Comparison of ENCODE assay signal across 25 mouse cellular contexts in the genomic region with DNA sequence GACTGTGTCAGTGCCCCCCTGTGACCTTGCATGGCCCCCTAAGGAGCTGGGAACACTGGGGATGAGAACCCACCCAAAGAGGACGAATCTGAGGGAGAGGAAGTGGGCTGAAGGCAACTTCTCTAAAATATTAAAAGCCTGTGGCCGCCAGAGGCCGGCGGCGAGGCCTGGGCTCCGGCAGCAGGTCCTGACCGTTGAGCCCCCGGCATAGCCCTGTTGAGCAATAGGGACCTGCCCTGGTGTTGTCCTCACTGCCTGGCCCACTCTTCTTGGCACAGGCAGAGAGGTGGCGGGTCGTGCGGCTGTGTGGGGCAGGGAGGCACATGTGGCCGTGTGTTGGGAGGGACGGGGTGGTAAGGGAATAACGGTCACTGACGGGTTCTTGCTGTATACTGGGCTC. TPM values are rescaled to one million over a fixed set of nuclear protein-coding genes. Genes with fewer than 3 reads are reported as not detected.
DNase-seq lines count a peak whose midpoint lies in the region; ATAC-seq and TF ChIP-seq lines count a peak whose summit lies in the region.
"Had no signal": no experiment of that assay in that cellular context is flagged by ENCODE, and none has a peak within 500 bp of the region (broad histone marks: within the 10 kb centered on the region; RNA-seq: fewer than 3 reads in every experiment).

No protein-coding gene starts in this region.

- TF ChIP-seq EP300 in liver, embryonic 14.5 days (IDR thresholded peaks at IDR 0.05; ENCODE audit: low read depth) = no peak

- H3K36me3 ChIP-seq in spleen, adult 2 months (ENCODE audit: control insufficient read depth, insufficient read depth, low read length) = no peaks in the 10 kb centered on the region
- no peaks in the 10 kb centered on the region for H3K36me3 ChIP-seq in liver, embryonic 14.5 days (replicated peaks; ENCODE audit: control insufficient read depth, insufficient read depth, low read depth)
- no peaks in the 10 kb centered on the region for H3K36me3 ChIP-seq in splenic B cell, adult 2 months (ENCODE audit: control insufficient read depth, insufficient read depth, low read length, poor library complexity, severe bottlenecking)
- H3K36me3 ChIP-seq in forebrain, embryonic 15.5 days = no peaks in the 10 kb centered on the region
- H3K36me3 ChIP-seq in midbrain, embryonic 16.5 days (ENCODE audit: control insufficient read depth, insufficient read depth, low read length) = no peaks in the 10 kb centered on the region
- H3K36me3 ChIP-seq: embryonic facial prominence, embryonic 15.5 days; forebrain, embryonic 10.5 days; midbrain, embryonic 13.5 days had no signal

- 32% methylated on average over 15 of the region's 15 CpGs for WGBS in spleen, adult 2 months
- WGBS in liver, embryonic 14.5 days (ENCODE audit: insufficient replicate concordance) = 27% methylated on average over 15 of the region's 15 CpGs
- 83% methylated on average over 15 of the region's 15 CpGs for WGBS in forebrain, embryonic 15.5 days
- 86% methylated on average over 15 of the region's 15 CpGs for WGBS in midbrain, embryonic 16.5 days

- H3K27ac ChIP-seq in spleen, adult 2 months (ENCODE audit: insufficient read depth, low read length) = peak overlapping the region; percentile 60
- H3K27ac ChIP-seq in liver, embryonic 14.5 days = no peak overlapping the region
- H3K27ac ChIP-seq in forebrain, embryonic 15.5 days (replicated peaks) = no peak overlapping the region
- no peak overlapping the region for H3K27ac ChIP-seq in midbrain, embryonic 16.5 days (ENCODE audit: low read length)
- H3K27ac ChIP-seq: embryonic facial prominence, embryonic 15.5 days; kidney, postnatal 0 days; midbrain, embryonic 13.5 days had no signal

- no peaks in the 10 kb centered on the region for H3K9me3 ChIP-seq in liver, embryonic 14.5 days (ENCODE audit: control insufficient read depth, low read length)
- H3K9me3 ChIP-seq in forebrain, embryonic 15.5 days = no peaks in the 10 kb centered on the region
- H3K9me3 ChIP-seq in midbrain, embryonic 16.5 days (replicated peaks; ENCODE audit: control insufficient read depth, low read length, poor library complexity, severe bottlenecking) = no peaks in the 10 kb centered on the region
- H3K9me3 ChIP-seq: embryonic facial prominence, embryonic 15.5 days; forebrain, embryonic 10.5 days; midbrain, embryonic 13.5 days had no signal

- no peak overlapping the region for H3K9ac ChIP-seq in liver, embryonic 14.5 days (replicated peaks)
- H3K9ac ChIP-seq in forebrain, embryonic 15.5 days (replicated peaks) = no peak overlapping the region
- H3K9ac ChIP-seq in midbrain, embryonic 16.5 days (ENCODE audit: low read depth, low read length) = no peak overlapping the region
- H3K9ac ChIP-seq: embryonic facial prominence, embryonic 15.5 days; midbrain, embryonic 13.5 days had no signal

- no peak overlapping the region for H3K4me3 ChIP-seq in spleen, adult 2 months (ENCODE audit: extremely low read depth, insufficient read depth, insufficient read length)
- H3K4me3 ChIP-seq in liver, embryonic 14.5 days (ENCODE audit: insufficient read depth in 1 of 2, low read depth in 2 of 2, low read length in 2 of 2) = no peak overlapping the region
- no peak overlapping the region for H3K4me3 ChIP-seq in forebrain, embryonic 15.5 days
- no peak overlapping the region for H3K4me3 ChIP-seq in midbrain, embryonic 16.5 days (ENCODE audit: low read depth, low read length)
- H3K4me3 ChIP-seq: embryonic facial prominence, embryonic 15.5 days; forebrain, embryonic 10.5 days; midbrain, embryonic 13.5 days had no signal

- 0 out of 2 replicates have a peak, but pooled peaks have one; percentile 46 for ATAC-seq in liver, embryonic 14.5 days (ENCODE audit: insufficient read depth)
- no peak for ATAC-seq in forebrain, embryonic 15.5 days (replicated peaks)
- ATAC-seq in midbrain, embryonic 16.5 days = no peak
- ATAC-seq: hindbrain, embryonic 16.5 days; midbrain, embryonic 13.5 days; Patski had no signal

- no peak for TF ChIP-seq CTCF in spleen, adult 2 months (IDR thresholded peaks at IDR 0.05; ENCODE audit: extremely low read depth, insufficient read depth, insufficient read length, insufficient replicate concordance)
- TF ChIP-seq CTCF in liver, embryonic 14.5 days (IDR thresholded peaks at IDR 0.05; ENCODE audit: low read depth) = no peak

- no peak overlapping the region for H3K4me2 ChIP-seq in liver, embryonic 14.5 days (ENCODE audit: low read depth)
- no peak overlapping the region for H3K4me2 ChIP-seq in forebrain, embryonic 15.5 days (replicated peaks)
- no peak overlapping the region for H3K4me2 ChIP-seq in midbrain, embryonic 16.5 days (ENCODE audit: low read length)
- H3K4me2 ChIP-seq: embryonic facial prominence, embryonic 15.5 days; heart, embryonic 11.5 days; midbrain, embryonic 13.5 days had no signal

- peak; percentile 63 for DNase-seq in layer of hippocampus, adult 9-11 months
- no peak for DNase-seq in layer of hippocampus, adult 8-10 months (ENCODE audit: low spot score in 2 of 2)
- DNase-seq in spleen, adult 2 months (ENCODE audit: low read depth in 1 of 2, low spot score in 2 of 2) = peak in 1 of 2 experiments; percentile 33
- no peak for DNase-seq in spleen, postnatal 14 days (ENCODE audit: low spot score in 2 of 2)
- DNase-seq in liver, embryonic 14.5 days (ENCODE audit: low read depth in 3 of 3, low spot score in 3 of 3) = no peak
- peak; percentile 42 for DNase-seq in splenic B cell, adult 2 months (ENCODE audit: low read depth, low spot score)
- DNase-seq: adrenal gland, postnatal 25 days; cerebellum, postnatal 10 days; embryo, embryonic 11 days; gastrocnemius, postnatal 25 days; heart, postnatal 14 days; kidney, adult 11 months; lung, adult 18-20 months; lung, postnatal 36 days; right cerebral cortex, adult 18-20 months; thymus, adult 18-20 months had no signal

- no peaks in the 10 kb centered on the region for H3K27me3 ChIP-seq in spleen, adult 2 months (ENCODE audit: control insufficient read depth, insufficient read depth, low read length)
- H3K27me3 ChIP-seq in liver, embryonic 14.5 days (ENCODE audit: control insufficient read depth, insufficient read depth, low read length) = no peaks in the 10 kb centered on the region
- H3K27me3 ChIP-seq in splenic B cell, adult 2 months (ENCODE audit: control insufficient read depth, insufficient read depth, low read length, poor library complexity, severe bottlenecking) = no peaks in the 10 kb centered on the region
- H3K27me3 ChIP-seq in forebrain, embryonic 15.5 days = no peaks in the 10 kb centered on the region; the same call in 1 of the 2 replicates
- H3K27me3 ChIP-seq in midbrain, embryonic 16.5 days (ENCODE audit: control insufficient read depth, insufficient read depth, low read depth, low read length) = no peaks in the 10 kb centered on the region
- H3K27me3 ChIP-seq: embryonic facial prominence, embryonic 15.5 days; midbrain, embryonic 13.5 days had no signal

- TF ChIP-seq POLR2A in spleen, adult 2 months (IDR thresholded peaks at IDR 0.05; ENCODE audit: low read depth, low read length) = no peak

- H3K4me1 ChIP-seq in spleen, adult 2 months (ENCODE audit: control insufficient read depth, insufficient read depth, insufficient read length) = peaks cover 24% of the 10 kb centered on the region
- H3K4me1 ChIP-seq in liver, embryonic 14.5 days (replicated peaks; ENCODE audit: control insufficient read depth in 2 of 2, insufficient read depth in 2 of 2, low read length in 1 of 2) = no peaks in the 10 kb centered on the region
- H3K4me1 ChIP-seq in forebrain, embryonic 15.5 days = no peaks in the 10 kb centered on the region
- H3K4me1 ChIP-seq in midbrain, embryonic 16.5 days (ENCODE audit: control insufficient read depth, insufficient read depth, low read length) = no peaks in the 10 kb centered on the region
- H3K4me1 ChIP-seq: embryonic facial prominence, embryonic 15.5 days; forebrain, embryonic 10.5 days; midbrain, embryonic 13.5 days had no signal

RNA-seq across cellular contexts. Expression of gene Irf8, which starts 56.6 kb away (rescaled TPM):
- total RNA-seq in layer of hippocampus, adult 8-10 months (2022) = 10 to 100 TPM in 2 of 4 experiments, 1 to 10 TPM in 2; 4.8 to 33.7 (median 19.7) TPM
- polyA plus RNA-seq in spleen, adult 2 months (2012; rRNA removed) = 255 and 267 TPM in 2 replicates
- polyA plus RNA-seq in liver, embryonic 14.5 days (2012; rRNA removed) = 3.3 and 4.2 TPM in 2 replicates
- 7.2 and 8.9 TPM in 2 replicates for polyA plus RNA-seq in liver, embryonic 14.5 days (2014; fragmentation: Nextera tagmentation; extraction: Ambion mirVana)
- 4.0 and 4.8 TPM in 2 replicates for polyA plus RNA-seq in forebrain, embryonic 15.5 days (2015; fragmentation: Nextera tagmentation; extraction: Ambion mirVana)
- 3.9 TPM in 2 replicates for polyA plus RNA-seq in midbrain, embryonic 16.5 days (2015; fragmentation: Nextera tagmentation; extraction: Ambion mirVana)

Comparison
In these comparisons a context has a peak if more than half of its experiments do, and no peak if none do; other contexts are left out.
1. DNase-seq: peak in layer of hippocampus, adult 9-11 months (single experiment) and splenic B cell, adult 2 months (single experiment); none in layer of hippocampus, adult 8-10 months (0 of 2), spleen, postnatal 14 days (0 of 2) and liver, embryonic 14.5 days (0 of 3).
2. RNA of gene Irf8, which starts 56.6 kb away (polyA plus RNA-seq): 255 to 267 TPM in spleen, adult 2 months; 3.3 to 8.9 TPM in liver, embryonic 14.5 days, 4.0 to 4.8 TPM in forebrain, embryonic 15.5 days and 3.9 TPM in midbrain, embryonic 16.5 days; every median in the first group is over 10 times any median in the second.